Mouse (Mus musculus) intestine, embryonic 16.5 days (tissue): ENCODE results near the gene Slc22a2. TPM values are rescaled to one million over a fixed set of nuclear protein-coding genes. Genes with fewer than 3 reads are reported as not detected.

ENCODE experiments used
- ATAC-seq: fragments of 200-750 bp; cut with Nextera tagmentation; 2 replicates; pipeline ENCODE4 v1.8.0; 2017; ENCODE audit warnings: moderate TSS enrichment, moderate library complexity
- H3K27ac ChIP-seq: fragments of 300-500 bp; sonication (generic); 2 replicates; pipeline ENCODE4 v1.5.1; 2014; ENCODE audit warnings: mild to moderate bottlenecking, low read length
- H3K27me3 ChIP-seq: fragments of 300-500 bp; sonication (generic); replicated peaks from 2 replicates; pipeline ENCODE4 v1.6.1; 2014; ENCODE audit warnings: low read length, control low read depth, mixed read lengths; ENCODE audit not compliant: control insufficient read depth, insufficient read depth
- H3K36me3 ChIP-seq: fragments of 300-500 bp; sonication (generic); 2 replicates; pipeline ENCODE4 v1.6.1; 2014; ENCODE audit warnings: low read length, control low read depth; ENCODE audit not compliant: control insufficient read depth, insufficient read depth
- H3K4me1 ChIP-seq: fragments of 300-500 bp; sonication (generic); 2 replicates; pipeline ENCODE4 v1.6.1; 2014; ENCODE audit warnings: low read length, control low read depth, mixed read lengths; ENCODE audit not compliant: control insufficient read depth, insufficient read depth
- H3K4me2 ChIP-seq: fragments of 300-500 bp; sonication (generic); 2 replicates; pipeline ENCODE4 v1.6.1; 2014; ENCODE audit warnings: low read depth, low read length, control low read depth
- H3K4me3 ChIP-seq: fragments of 300-500 bp; sonication (generic); 2 replicates; pipeline ENCODE4 v1.5.1; 2014; ENCODE audit warnings: mild to moderate bottlenecking, low read length
- H3K9ac ChIP-seq: fragments of 300-500 bp; sonication (generic); 2 replicates; pipeline ENCODE4 v1.6.1; 2014; ENCODE audit warnings: low read depth, low read length
- H3K9me3 ChIP-seq: fragments of 300-500 bp; sonication (generic); 2 replicates; pipeline ENCODE4 v1.6.1; 2016; ENCODE audit warnings: low read length, control low read depth; ENCODE audit not compliant: control insufficient read depth
- WGBS: fragments of 180-500 bp; shearing (Covaris S2); extraction: QIAGEN DNeasy Blood & Tissue Kit; methylation state at CpG from one replicate; pipeline ENCODE4 v1.1.7; 2014; 5-methylcytosine and 5-hydroxymethylcytosine counted together
- polyA plus RNA-seq: library from polyadenylated mRNA; unstranded; fragments of >200 nt; fragmentation: Nextera tagmentation; extraction: Ambion mirVana; gene quantifications from 2 replicates; pipeline ENCODE4 v1.2.1, GENCODE M21; 2015

Slc22a2 gene
- polyA plus RNA-seq, 1 experiment from 2014 or later, result not detected

- H3K9ac ChIP-seq, result no peak overlapping the region
- no peaks in the 10 kb centered on the region for H3K9me3 ChIP-seq
- no peaks in the 10 kb centered on the region for H3K27me3 ChIP-seq
- no peak overlapping the region for H3K27ac ChIP-seq
- H3K4me3 ChIP-seq, result no peak overlapping the region
- 0 out of 2 replicates have a peak, but pooled peaks cover 2% of the 10 kb centered on the region for H3K4me1 ChIP-seq
- 87% methylated on average over 2 of the region's 2 CpGs for WGBS
- no peak for ATAC-seq
- H3K4me2 ChIP-seq, result no peak overlapping the region
- no peaks in the 10 kb centered on the region for H3K36me3 ChIP-seq
Observed at GRCm38 (mm10) chr17:12585366-12585765, 1.4 kb downstream of the Slc22a2 start.

- no peak overlapping the region for H3K4me2 ChIP-seq
- 44% methylated on average over 11 of the region's 11 CpGs for WGBS
Observed at GRCm38 (mm10) chr17:12586966-12587365, 3.0 kb downstream of the Slc22a2 start.

DNA sequence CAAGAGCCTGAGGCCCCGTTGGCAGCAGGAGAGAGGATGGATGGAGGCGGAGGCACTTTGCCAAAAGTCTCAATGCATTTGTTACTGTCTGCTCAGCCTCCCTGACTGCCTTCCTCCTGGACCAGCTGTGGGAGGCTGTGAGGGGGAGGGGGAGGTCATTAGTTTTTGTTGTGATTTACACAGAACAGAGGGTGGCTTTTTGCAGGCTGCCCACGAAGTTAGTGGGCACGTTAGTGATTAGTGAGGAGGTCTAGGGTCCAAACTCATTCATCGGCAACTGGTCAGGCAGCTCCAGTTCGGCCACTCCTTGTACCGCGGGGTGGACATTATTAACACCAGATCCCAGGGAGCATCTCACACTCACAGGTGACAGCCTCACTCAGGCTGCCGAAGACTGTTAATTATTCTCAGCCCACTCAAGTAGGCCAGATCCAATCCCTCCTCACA lies 4.9 kb downstream of the Slc22a2 start:
- H3K4me3 ChIP-seq, result no peak overlapping the region
- H3K27me3 ChIP-seq, result no peaks in the 10 kb centered on the region
- 0 out of 2 replicates have a peak, but pooled peaks cover 2% of the 10 kb centered on the region for H3K4me1 ChIP-seq
- no peak overlapping the region for H3K4me2 ChIP-seq
- H3K9ac ChIP-seq, result no peak overlapping the region
- WGBS, result 60% methylated on average over 9 of the region's 9 CpGs
- H3K36me3 ChIP-seq, result no peaks in the 10 kb centered on the region
- no peak for ATAC-seq
- H3K27ac ChIP-seq, result no peak overlapping the region
- H3K9me3 ChIP-seq, result 0 out of 2 replicates have a peak, but pooled peaks cover 3% of the 10 kb centered on the region

More at GRCm38 (mm10) chr17:12586966-12587365, 3.0 kb downstream of the Slc22a2 start:
- Histone ChIP-seq H3K36me3 (no peaks in the 10 kb centered on the region), H3K9ac (no peak overlapping the region), H3K4me1 (0 out of 2 replicates have a peak, but pooled peaks cover 2% of the 10 kb centered on the region), H3K9me3 (no peaks in the 10 kb centered on the region), H3K27ac (no peak overlapping the region), H3K27me3 (no peaks in the 10 kb centered on the region), H3K4me3 (no peak overlapping the region)
- ATAC-seq, result no peak

DNA sequence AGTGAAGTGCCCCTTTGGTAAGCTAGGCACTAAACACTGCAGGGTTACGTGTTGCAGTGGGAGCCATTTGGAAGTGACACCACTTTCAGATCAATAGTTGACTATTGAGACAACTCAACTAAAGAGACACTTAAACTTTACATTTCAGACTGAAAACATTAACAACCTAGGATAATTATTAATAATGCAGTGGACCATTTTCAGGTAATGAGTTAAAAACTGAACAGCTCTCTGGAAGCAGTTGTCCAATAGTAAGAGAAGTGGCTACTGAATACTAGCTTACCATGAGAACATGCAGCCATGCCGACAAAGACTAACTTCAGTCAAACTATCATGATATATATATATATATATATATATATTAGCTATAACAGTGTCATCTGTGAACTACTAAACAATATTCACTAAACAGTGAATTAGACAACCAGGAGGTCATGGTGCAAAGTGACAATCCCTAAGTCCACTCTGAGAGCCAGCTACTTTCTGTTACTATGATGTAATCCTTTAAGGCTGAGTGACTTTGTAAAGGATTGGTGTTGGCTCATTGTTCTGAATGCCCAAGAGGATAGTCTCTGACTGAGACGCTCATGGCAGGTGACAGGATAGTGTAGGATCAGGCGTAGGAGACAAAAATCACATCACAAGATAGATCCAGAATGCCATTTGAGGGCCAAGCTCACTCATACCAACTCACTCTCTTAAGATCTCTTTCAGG lies 7.1 kb downstream of the Slc22a2 start:
- Histone ChIP-seq H3K36me3 (no peaks in the 10 kb centered on the region), H3K4me1 (0 out of 2 replicates have a peak, but pooled peaks cover 2% of the 10 kb centered on the region)

DNA sequence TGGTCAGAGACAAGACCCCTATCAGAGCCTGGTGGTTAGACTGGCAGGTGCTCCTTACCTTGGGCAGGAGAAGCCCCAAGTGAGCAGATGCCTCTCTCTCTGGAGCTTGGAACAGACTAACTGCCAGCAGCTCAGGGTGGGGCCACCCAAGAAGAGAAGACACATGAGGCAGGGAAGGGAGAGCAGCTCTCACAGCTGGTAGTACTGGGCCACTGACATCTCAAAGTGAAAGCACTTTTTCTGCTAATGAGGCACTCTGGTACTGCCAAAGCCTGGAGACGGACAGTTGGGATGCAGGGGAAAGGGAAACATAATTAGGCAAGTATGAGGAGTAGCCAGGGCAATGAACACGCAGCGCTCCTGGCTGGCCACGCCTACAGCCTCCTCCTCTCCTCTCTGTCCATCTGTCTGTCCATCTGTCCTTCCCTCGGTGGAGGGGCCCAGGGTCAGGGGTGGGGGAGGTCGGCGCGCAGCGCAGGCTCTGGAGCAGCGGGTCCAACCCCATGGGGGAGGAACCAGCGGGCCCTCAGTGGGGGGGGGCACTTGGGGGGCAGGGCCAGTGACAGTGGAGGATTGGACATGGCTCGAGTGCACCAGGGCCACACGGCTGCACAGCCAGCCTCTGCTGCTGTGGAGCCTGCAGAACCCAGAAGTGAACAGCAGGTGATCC lies 12.0 kb downstream of the Slc22a2 start:
- peaks cover 7% of the 10 kb centered on the region; the same call in 1 of the 2 replicates for H3K9me3 ChIP-seq
- H3K4me2 ChIP-seq, result no peak overlapping the region
- WGBS, result 83% methylated on average over 13 of the region's 13 CpGs
- H3K4me1 ChIP-seq, result no peaks in the 10 kb centered on the region
- H3K27ac ChIP-seq, result no peak overlapping the region
- no peak for ATAC-seq
- H3K36me3 ChIP-seq, result no peaks in the 10 kb centered on the region
- H3K9ac ChIP-seq, result no peak overlapping the region
- no peak overlapping the region for H3K4me3 ChIP-seq
- no peaks in the 10 kb centered on the region for H3K27me3 ChIP-seq

More for the DNA sequence above, 7.1 kb downstream of the Slc22a2 start:
- no peak overlapping the region for H3K4me2 ChIP-seq
- H3K9ac ChIP-seq, result no peak overlapping the region
- 89% methylated on average over 4 of the region's 4 CpGs for WGBS
- H3K27me3 ChIP-seq, result no peaks in the 10 kb centered on the region
- ATAC-seq, result no peak
- no peak overlapping the region for H3K4me3 ChIP-seq
- H3K9me3 ChIP-seq, result 0 out of 2 replicates have a peak, but pooled peaks cover 3% of the 10 kb centered on the region
- no peak overlapping the region for H3K27ac ChIP-seq

DNA sequence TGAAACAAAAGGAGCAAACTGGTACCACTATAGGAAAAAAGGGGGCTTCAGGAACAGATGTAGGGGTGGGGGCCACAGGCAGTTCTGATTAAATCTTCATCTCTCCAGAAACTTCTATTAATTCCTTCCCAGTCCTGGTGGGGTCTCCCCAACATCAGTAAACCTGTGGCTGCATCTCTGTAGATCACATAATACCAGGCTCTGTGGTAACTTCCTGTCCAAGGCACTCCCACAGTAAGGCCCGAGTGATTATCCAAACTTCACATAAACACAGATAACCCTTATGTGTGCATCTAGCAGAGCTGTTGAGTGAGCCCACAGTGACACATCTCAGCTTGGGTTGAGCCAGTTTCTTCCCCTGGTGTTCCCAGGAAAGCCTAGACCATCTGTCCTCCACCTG lies 22.7 kb downstream of the Slc22a2 start:
- Histone ChIP-seq H3K27ac (no peak overlapping the region), H3K36me3 (no peaks in the 10 kb centered on the region), H3K4me3 (no peak overlapping the region), H3K27me3 (no peaks in the 10 kb centered on the region), H3K4me2 (no peak overlapping the region), H3K9me3 (no peaks in the 10 kb centered on the region), H3K9ac (no peak overlapping the region), H3K4me1 (no peaks in the 10 kb centered on the region)
- 27% methylated on average over 1 of the region's 1 CpGs for WGBS
- no peak for ATAC-seq

DNA sequence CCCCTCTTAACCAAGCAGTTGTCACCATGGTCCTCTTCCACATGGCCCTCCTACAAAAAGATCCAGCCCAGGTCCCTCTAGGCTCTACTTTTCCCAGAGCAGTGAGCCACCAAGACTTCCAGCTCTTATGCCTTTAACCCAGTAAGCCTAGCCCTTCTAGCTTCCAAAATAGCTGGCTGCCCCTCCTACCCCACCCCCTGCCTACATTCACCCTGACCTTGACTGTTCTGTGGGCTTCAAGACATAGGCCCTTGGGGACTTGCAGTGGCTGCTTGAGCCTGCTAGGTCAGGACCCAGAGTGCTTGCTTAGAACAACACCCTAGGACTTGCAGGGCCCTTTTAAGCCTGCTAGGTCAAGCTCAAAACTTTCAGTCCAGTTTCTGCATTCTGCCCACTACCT lies 23.3 kb downstream of the Slc22a2 start:
- no peaks in the 10 kb centered on the region for H3K27me3 ChIP-seq
- no peak overlapping the region for H3K27ac ChIP-seq
- no peak for ATAC-seq
- H3K4me2 ChIP-seq, result no peak overlapping the region
- H3K9me3 ChIP-seq, result no peaks in the 10 kb centered on the region
- no peaks in the 10 kb centered on the region for H3K36me3 ChIP-seq
- H3K4me3 ChIP-seq, result no peak overlapping the region
- no peaks in the 10 kb centered on the region for H3K4me1 ChIP-seq
- H3K9ac ChIP-seq, result no peak overlapping the region

GRCm38 (mm10) chr17:12614511-12615385 lies 30.8 kb downstream of the Slc22a2 start:
- Histone ChIP-seq H3K4me2 (no peak overlapping the region), H3K9me3 (no peaks in the 10 kb centered on the region), H3K9ac (no peak overlapping the region), H3K4me1 (no peaks in the 10 kb centered on the region), H3K27me3 (no peaks in the 10 kb centered on the region), H3K36me3 (no peaks in the 10 kb centered on the region), H3K4me3 (no peak overlapping the region), H3K27ac (no peak overlapping the region)
- WGBS, result 86% methylated on average over 15 of the region's 15 CpGs
- no peak for ATAC-seq

DNA sequence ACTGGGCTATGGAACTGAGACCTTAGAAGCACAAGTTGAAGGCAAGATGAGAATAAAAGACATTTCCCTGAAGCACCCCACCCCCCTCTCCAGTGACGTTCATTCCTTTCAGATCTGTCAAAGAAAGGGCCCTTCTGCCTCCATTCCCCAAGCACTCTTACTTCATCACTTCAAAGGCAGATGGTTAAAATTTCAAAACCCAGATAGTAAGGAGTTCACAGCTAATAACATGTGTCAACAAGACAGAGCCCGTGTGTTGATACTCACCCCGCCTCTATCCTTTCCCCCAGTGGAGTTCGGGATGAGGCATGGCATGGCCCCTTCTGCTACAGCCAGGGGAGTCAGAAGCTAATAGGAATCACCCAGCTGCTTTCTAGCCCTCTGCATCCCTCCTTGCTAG lies 31.5 kb downstream of the Slc22a2 start:
- Histone ChIP-seq H3K9me3 (no peaks in the 10 kb centered on the region), H3K36me3 (no peaks in the 10 kb centered on the region), H3K4me3 (no peak overlapping the region), H3K4me2 (no peak overlapping the region), H3K9ac (no peak overlapping the region), H3K27me3 (no peaks in the 10 kb centered on the region), H3K4me1 (no peaks in the 10 kb centered on the region), H3K27ac (no peak overlapping the region)
- no peak for ATAC-seq
- 48% methylated on average over 4 of the region's 4 CpGs for WGBS
